Mouse (Mus musculus) large intestine, adult 2 months (tissue): ENCODE results near the gene C3ar1. TPM values are rescaled to one million over a fixed set of nuclear protein-coding genes. Genes with fewer than 3 reads are reported as not detected.
A peak's percentile ranks its signal among the peaks of the same experiment; 100 is the strongest.

Experiments
- DNase-seq: peaks from one replicate; pipeline ENCODE4 v3.0.0-alpha.2; 2012; ENCODE audit warnings: low read depth, low spot score
- WGBS: fragments of 180-500 bp; shearing (Covaris S2); methylation state at CpG from one replicate; pipeline ENCODE4 v1.1.7; 2018; 5-methylcytosine and 5-hydroxymethylcytosine counted together
- polyA plus RNA-seq: library from polyadenylated mRNA; depleted of rRNA; stranded (reverse); fragments of >200 nt; gene quantifications from 2 replicates; pipeline ENCODE4 v1.2.3, GENCODE M21; 2012; rRNA removed

The C3ar1 gene
- 2.0 and 4.0 TPM in 2 replicates for polyA plus RNA-seq

GRCm38 (mm10) chr6:122855955-122856354, at the start of gene C3ar1:
TSS of gene C3ar1 (minus strand) at chr6:122856161.
- DNase-seq, result no peak
- WGBS, result 44% methylated on average over 7 of the region's 7 CpGs

- 10% methylated on average over 2 of the region's 2 CpGs for WGBS
- peak; percentile 32 for DNase-seq
These were observed 36.6 kb upstream of the C3ar1 start for GRCm38 (mm10) chr6:122892442-122893049.

GRCm38 (mm10) chr6:122889599-122889998, 33.6 kb upstream of the C3ar1 start:
- 89% methylated on average over 2 of the region's 2 CpGs for WGBS
- DNase-seq, result no peak

- WGBS, result 86% methylated on average over 9 of the region's 9 CpGs
- no peak for DNase-seq
These were observed 27.6 kb upstream of the C3ar1 start for GRCm38 (mm10) chr6:122883603-122884002.

- no peak for DNase-seq
- WGBS, result 95% methylated on average over 12 of the region's 12 CpGs
These were observed 25.3 kb upstream of the C3ar1 start for GRCm38 (mm10) chr6:122881287-122881686.

- no peak for DNase-seq
- WGBS, result 63% methylated on average over 7 of the region's 7 CpGs
These were observed 24.0 kb upstream of the C3ar1 start for GRCm38 (mm10) chr6:122879781-122880505.

- 67% methylated on average over 7 of the region's 7 CpGs for WGBS
- DNase-seq, result no peak
These were observed 23.3 kb upstream of the C3ar1 start for GRCm38 (mm10) chr6:122879141-122879735.

- under 1% methylated on average over 31 of the region's 31 CpGs for WGBS
- DNase-seq, result peak; percentile 6
These were observed 18.9 kb upstream of the C3ar1 start for GRCm38 (mm10) chr6:122874720-122875389.

GRCm38 (mm10) chr6:122873871-122874719, 18.1 kb upstream of the C3ar1 start, which contains the start of gene Necap1:
TSS of gene Necap1 (plus strand) at chr6:122874474.
- peak; percentile 86 for DNase-seq

GRCm38 (mm10) chr6:122872800-122873199, 16.8 kb upstream of the C3ar1 start:
- DNase-seq, result no peak
- WGBS, result 91% methylated on average over 5 of the region's 5 CpGs

More at GRCm38 (mm10) chr6:122873871-122874719, 18.1 kb upstream of the C3ar1 start, which contains the start of gene Necap1:
- WGBS, result 5% methylated on average over 43 of the region's 43 CpGs

GRCm38 (mm10) chr6:122869846-122870245, 13.9 kb upstream of the C3ar1 start:
- WGBS, result 50% methylated on average over 11 of the region's 11 CpGs
- no peak for DNase-seq

- no peak for DNase-seq
These were observed 12.0 kb upstream of the C3ar1 start for GRCm38 (mm10) chr6:122867914-122868313.

GRCm38 (mm10) chr6:122862871-122863270, 6.9 kb upstream of the C3ar1 start:
- no peak for DNase-seq
- WGBS, result 87% methylated on average over 1 of the region's 1 CpGs

More at GRCm38 (mm10) chr6:122867914-122868313, 12.0 kb upstream of the C3ar1 start:
- 53% methylated on average over 4 of the region's 4 CpGs for WGBS

- WGBS, result 65% methylated on average over 6 of the region's 6 CpGs
- no peak for DNase-seq
These were observed 6.5 kb upstream of the C3ar1 start for GRCm38 (mm10) chr6:122862434-122862833.

- 70% methylated on average over 12 of the region's 12 CpGs for WGBS
- no peak for DNase-seq
These were observed 1.4 kb downstream of the C3ar1 start for GRCm38 (mm10) chr6:122854552-122854951.

GRCm38 (mm10) chr6:122852696-122853095, 3.3 kb downstream of the C3ar1 start:
- 46% methylated on average over 2 of the region's 2 CpGs for WGBS

GRCm38 (mm10) chr6:122843759-122844158, 12.2 kb downstream of the C3ar1 start:
- WGBS, result 80% methylated on average over 6 of the region's 6 CpGs
- no peak for DNase-seq

More at GRCm38 (mm10) chr6:122852696-122853095, 3.3 kb downstream of the C3ar1 start:
- DNase-seq, result no peak

- WGBS, result 97% methylated on average over 5 of the region's 5 CpGs
- no peak for DNase-seq
These were observed 18.4 kb downstream of the C3ar1 start for GRCm38 (mm10) chr6:122837539-122837938.

GRCm38 (mm10) chr6:122836974-122837373, 19.0 kb downstream of the C3ar1 start:
- 98% methylated on average over 3 of the region's 3 CpGs for WGBS
- DNase-seq, result no peak
